Mouse (Mus musculus) CD4-positive, CD25-positive, alpha-beta regulatory T cell (primary cell): ENCODE measurements around the gene Aldh3b1. TPM values are rescaled to one million over a fixed set of nuclear protein-coding genes. Genes with fewer than 3 reads are reported as not detected.

Source experiments
- polyA plus RNA-seq: library from polyadenylated mRNA; unstranded; fragments of 100-300 nt; shearing (Covaris generic); gene quantifications from one replicate; pipeline ENCODE4 v1.2.1, GENCODE M21; 2017

Gene Aldh3b1
- 0.23 TPM for polyA plus RNA-seq

GRCm38 (mm10) chr19:3929211-3929941 lies at the start of gene Aldh3b1:
Aldh3b1 (minus strand) TSS chr19:3929808.

GRCm38 (mm10) chr19:3972229-3972628 lies 42.6 kb upstream of the Aldh3b1 start, which contains the start of gene Aldh3b2:
Aldh3b2 (plus strand) TSS chr19:3972328.

GRCm38 (mm10) chr19:3958470-3958869 lies 28.9 kb upstream of the Aldh3b1 start, which contains the start of gene Aldh3b3:
Aldh3b3 (plus strand) TSS chr19:3958645.

DNA sequence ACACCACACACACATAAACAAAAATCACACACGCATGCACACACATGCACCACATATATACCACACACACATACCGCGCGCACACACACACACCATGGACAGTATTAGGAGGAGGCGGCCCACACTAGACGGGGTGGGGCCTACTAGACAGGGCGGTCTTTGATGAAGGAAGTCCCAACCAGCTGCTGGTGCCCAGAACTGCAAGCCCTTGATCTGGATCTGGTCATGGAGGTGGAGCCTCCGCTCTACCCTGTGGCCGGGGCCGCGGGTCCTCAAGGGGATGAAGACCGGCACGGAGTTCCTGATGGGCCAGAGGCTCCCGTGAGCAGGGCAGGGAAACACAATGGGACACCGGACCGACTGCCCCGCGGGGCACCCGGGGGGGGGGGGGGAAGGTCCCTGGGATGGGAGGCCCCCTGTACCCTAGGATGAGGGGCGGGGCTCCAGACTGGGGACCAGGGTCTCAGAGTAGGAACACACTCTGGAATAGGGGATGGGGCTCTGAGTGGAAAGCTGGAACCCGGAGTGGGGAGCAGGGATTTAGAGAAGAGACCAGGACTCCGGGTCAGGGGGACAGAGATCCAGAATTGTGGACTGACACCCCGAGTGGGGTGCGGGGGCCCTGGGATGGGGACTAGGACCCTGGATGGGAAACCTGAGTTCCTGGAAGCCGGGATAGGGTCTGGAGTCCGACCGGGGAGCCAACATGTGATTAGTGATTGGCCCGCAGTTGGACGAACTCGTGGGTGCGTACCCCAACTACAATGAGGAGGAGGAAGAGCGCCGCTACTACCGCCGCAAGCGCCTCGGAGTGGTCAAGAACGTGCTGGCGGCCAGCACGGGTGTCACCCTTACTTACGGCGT lies 5.7 kb upstream of the Aldh3b1 start, which contains the start of gene Unc93b1:
Gene Unc93b1 (plus strand): TSS at position 155 of the 864 bp plus-strand sequence.

DNA sequence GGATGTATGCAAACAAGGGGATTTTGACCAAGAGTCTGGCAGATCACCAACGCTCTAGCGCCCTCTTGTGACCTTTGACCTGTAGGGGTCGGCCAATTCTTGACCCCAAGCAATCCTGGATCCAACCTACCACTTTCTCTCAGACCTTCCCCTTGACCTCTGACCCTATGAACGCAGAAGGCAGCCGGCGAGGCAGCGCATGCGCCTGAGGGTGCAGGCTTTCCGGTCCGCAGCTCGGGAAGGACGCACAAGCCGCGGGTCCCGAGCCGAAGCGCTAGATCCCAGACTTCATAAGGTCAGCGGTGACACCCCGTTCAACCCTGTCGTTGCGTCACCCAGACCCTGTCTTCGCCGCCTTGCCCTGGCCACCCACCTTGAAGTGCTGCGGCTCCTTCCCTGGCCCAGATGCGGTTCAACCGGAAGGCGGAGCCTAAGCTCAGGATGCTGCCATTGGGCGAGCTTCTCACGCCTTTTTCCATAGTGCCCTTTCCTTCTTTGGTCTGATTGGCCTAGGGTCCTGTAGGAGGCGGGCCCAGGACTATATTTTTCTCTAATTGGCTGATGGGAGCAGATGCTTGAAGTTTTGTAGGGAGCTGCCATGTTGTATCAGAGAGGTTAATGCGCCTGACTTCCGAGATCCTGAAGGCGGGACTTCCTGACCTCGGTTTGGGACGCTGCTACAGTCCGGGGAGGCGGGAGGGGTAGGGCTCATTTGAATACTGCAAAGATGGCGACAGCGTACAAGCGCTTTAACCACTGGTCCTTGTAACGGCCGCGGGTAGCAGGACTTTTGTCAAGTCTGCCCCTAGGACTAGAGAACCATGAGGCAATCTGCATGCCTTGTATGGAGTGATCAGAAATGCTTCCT lies 17.0 kb downstream of the Aldh3b1 start, which contains the start of gene Ndufs8:
Gene Ndufs8 (minus strand): TSS at position 438 of the 868 bp plus-strand sequence.

GRCm38 (mm10) chr19:3906795-3907786 lies 22.5 kb downstream of the Aldh3b1 start, which contains the start of gene Tcirg1:
Tcirg1 (minus strand) TSS chr19:3907133.

Other genes with a start within 250 kb of the Aldh3b1 start
- 0.38 TPM for gene Lrp5, start 243.2 kb downstream of the Aldh3b1 start, polyA plus RNA-seq
- 6.6 TPM for gene 1810055G02Rik, start 221.5 kb downstream of the Aldh3b1 start, polyA plus RNA-seq
- gene Kmt5b, start 162.4 kb downstream of the Aldh3b1 start, polyA plus RNA-seq: 88.9 TPM
- 16.3 TPM for gene Chka, start 78.0 kb downstream of the Aldh3b1 start, polyA plus RNA-seq
- gene Tcirg1, start 22.7 kb downstream of the Aldh3b1 start, polyA plus RNA-seq: 74.4 TPM
- 187 TPM for gene Ndufs8, start 17.0 kb downstream of the Aldh3b1 start, polyA plus RNA-seq
- 37.5 TPM for gene Unc93b1, start 5.4 kb upstream of the Aldh3b1 start, polyA plus RNA-seq
- gene Aldh3b3, start 28.8 kb upstream of the Aldh3b1 start, polyA plus RNA-seq: not detected
- gene Aldh3b2, start 42.5 kb upstream of the Aldh3b1 start, polyA plus RNA-seq: not detected
- 0.60 TPM for gene Acy3, start 56.8 kb upstream of the Aldh3b1 start, polyA plus RNA-seq
- gene Tbx10, start 62.9 kb upstream of the Aldh3b1 start, polyA plus RNA-seq: not detected
- gene Nudt8, start 70.8 kb upstream of the Aldh3b1 start, polyA plus RNA-seq: 17.6 TPM
- gene Gm49405, start 70.8 kb upstream of the Aldh3b1 start, polyA plus RNA-seq: 2.0 TPM
- 3.5 TPM for gene Doc2g, start 73.5 kb upstream of the Aldh3b1 start, polyA plus RNA-seq
- 164 TPM for gene Ndufv1, start 83.0 kb upstream of the Aldh3b1 start, polyA plus RNA-seq
- gene Gstp1, start 108.2 kb upstream of the Aldh3b1 start, polyA plus RNA-seq: 512 TPM
- gene Gstp2, start 116.2 kb upstream of the Aldh3b1 start, polyA plus RNA-seq: 2.0 TPM
- 96.6 TPM for gene Gstp3, start 129.8 kb upstream of the Aldh3b1 start, polyA plus RNA-seq
- not detected for gene Cabp2, start 151.8 kb upstream of the Aldh3b1 start, polyA plus RNA-seq
- 799 TPM for gene Cdk2ap2, start 167.4 kb upstream of the Aldh3b1 start, polyA plus RNA-seq
- 330 TPM for gene Pitpnm1, start 170.2 kb upstream of the Aldh3b1 start, polyA plus RNA-seq
- 195 TPM for gene Aip, start 196.1 kb upstream of the Aldh3b1 start, polyA plus RNA-seq
- not detected for gene Gpr152, start 210.0 kb upstream of the Aldh3b1 start, polyA plus RNA-seq
- gene Cabp4, start 214.2 kb upstream of the Aldh3b1 start, polyA plus RNA-seq: 0.41 TPM
- 394 TPM for gene Coro1b, start 218.8 kb upstream of the Aldh3b1 start, polyA plus RNA-seq
- 1,480 TPM for gene Ptprcap, start 223.8 kb upstream of the Aldh3b1 start, polyA plus RNA-seq
- 49.1 TPM for gene Rps6kb2, start 233.5 kb upstream of the Aldh3b1 start, polyA plus RNA-seq
- gene Carns1, start 245.7 kb upstream of the Aldh3b1 start, polyA plus RNA-seq: 36.9 TPM